Mouse (Mus musculus): ENCODE data around the gene Asb18.

GRCm38 (mm10) chr1:89998696-89999095 lies 15.8 kb downstream of the Asb18 start:
- no peak for TF ChIP-seq CTCF (IDR thresholded peaks at IDR 0.05)
- no peak for TF ChIP-seq EP300 (IDR thresholded peaks at IDR 0.05; ENCODE audit: insufficient read depth, low read depth, low read length)

All from heart, adult 2 months (tissue).